Mouse (Mus musculus) liver, adult 2 months (tissue): ENCODE measurements around the gene Drp2.

Experiments used
- CTCF ChIP-seq: fragments of 200-500 bp; IDR thresholded peaks from 2 replicates; pipeline ENCODE4 v1.5.1; 2011; ENCODE audit warnings: low read depth, low read length, control low read depth
- POLR2A ChIP-seq: fragments of 200-500 bp; IDR thresholded peaks from 2 replicates; pipeline ENCODE4 v1.6.1; 2011; ENCODE audit warnings: low read length, control low read depth; ENCODE audit not compliant: insufficient read depth; ENCODE audit errors: extremely low read depth

GRCm38 (mm10) chrX:134384896-134385295 is 19.5 kb upstream of the Drp2 start:
- TF ChIP-seq POLR2A (no peak), CTCF (no peak)
